ENCODE assay signal across 20 mouse cellular contexts in the genomic region with DNA sequence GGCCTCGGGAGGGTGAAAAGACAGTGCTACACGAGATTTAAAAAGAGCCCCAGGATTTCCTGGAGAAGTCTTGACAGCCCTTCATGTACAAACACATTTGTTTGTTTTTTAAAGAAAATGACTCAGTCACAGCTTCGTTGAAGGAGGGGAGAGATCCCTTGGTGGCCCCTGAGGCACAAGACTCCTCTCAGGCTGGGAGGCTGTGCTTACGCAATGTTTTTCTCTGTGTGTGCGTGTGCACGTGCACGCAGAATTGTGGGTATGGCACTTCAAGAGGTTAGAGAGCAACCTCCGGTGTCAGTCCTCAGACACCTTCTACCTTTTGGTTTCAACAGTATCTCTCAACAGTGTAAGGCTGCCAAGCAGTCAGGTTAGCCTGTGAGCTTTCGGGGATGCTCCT.
DNase-seq lines count a peak whose midpoint lies in the region; ATAC-seq and TF ChIP-seq lines count a peak whose summit lies in the region.
"Had no signal": no experiment of that assay in that cellular context is flagged by ENCODE, and none has a peak within 500 bp of the region (broad histone marks: within the 10 kb centered on the region; RNA-seq: fewer than 3 reads in every experiment).

No protein-coding gene starts in this region.

- DNase-seq in heart, embryonic 10.5 days (ENCODE audit: low spot score), result no peak
- no peak for DNase-seq in heart, postnatal 14 days
- peak; percentile 46 for DNase-seq in lung, embryonic 14.5 days
- DNase-seq in lung, postnatal 4 days, result no peak
- DNase-seq in frontal cortex, postnatal 25 days (ENCODE audit: low spot score in 2 of 2), result no peak
- DNase-seq in gastrocnemius, postnatal 25 days, result no peak
- DNase-seq: adrenal gland, postnatal 25 days; cerebellum, adult 11 months; cerebellum, postnatal 14 days; heart, adult 2 months; kidney, adult 8-10 months; kidney, postnatal 25 days; thymus, adult 2 months had no signal

- no peak overlapping the region for H3K4me3 ChIP-seq in heart, embryonic 10.5 days
- H3K4me3 ChIP-seq in lung, embryonic 14.5 days (ENCODE audit: low read depth, low read length), result no peak overlapping the region
- no peak overlapping the region for H3K4me3 ChIP-seq in intestine, postnatal 0 days (ENCODE audit: low read depth, low read length)
- H3K4me3 ChIP-seq in stomach, embryonic 16.5 days (replicated peaks; ENCODE audit: low read length), result no peak overlapping the region
- H3K4me3 ChIP-seq: heart, adult 2 months; hindbrain, embryonic 10.5 days; limb, embryonic 15.5 days; midbrain, embryonic 13.5 days; myocyte had no signal

- peak overlapping the region; percentile 17; the same call in 1 of the 2 replicates for H3K27ac ChIP-seq in heart, embryonic 10.5 days
- no peak overlapping the region for H3K27ac ChIP-seq in lung, embryonic 14.5 days (ENCODE audit: low read depth)
- no peak overlapping the region for H3K27ac ChIP-seq in intestine, postnatal 0 days (ENCODE audit: low read depth, low read length)
- H3K27ac ChIP-seq in stomach, embryonic 16.5 days (ENCODE audit: low read length), result peak overlapping the region; percentile 12; the same call in 1 of the 2 replicates
- H3K27ac ChIP-seq: heart, adult 2 months; hindbrain, embryonic 10.5 days; hindbrain, postnatal 0 days; limb, embryonic 15.5 days; midbrain, embryonic 13.5 days had no signal

- H3K36me3 ChIP-seq in heart, embryonic 10.5 days, result peaks cover 6% of the 10 kb centered on the region; the same call in 1 of the 2 replicates
- H3K36me3 ChIP-seq in lung, embryonic 14.5 days (ENCODE audit: insufficient read depth), result no peaks in the 10 kb centered on the region
- H3K36me3 ChIP-seq in intestine, postnatal 0 days (ENCODE audit: control insufficient read depth, insufficient read depth), result no peaks in the 10 kb centered on the region; the same call in 1 of the 2 replicates
- no peaks in the 10 kb centered on the region for H3K36me3 ChIP-seq in stomach, embryonic 16.5 days (ENCODE audit: control insufficient read depth, insufficient read depth, low read length)
- H3K36me3 ChIP-seq: hindbrain, embryonic 10.5 days; midbrain, embryonic 13.5 days had no signal

- H3K9me3 ChIP-seq in heart, embryonic 10.5 days, result no peaks in the 10 kb centered on the region
- H3K9me3 ChIP-seq in lung, embryonic 14.5 days (ENCODE audit: low read depth, low read length), result no peaks in the 10 kb centered on the region
- H3K9me3 ChIP-seq in intestine, postnatal 0 days (ENCODE audit: control insufficient read depth), result no peaks in the 10 kb centered on the region
- H3K9me3 ChIP-seq in stomach, embryonic 16.5 days (replicated peaks; ENCODE audit: control insufficient read depth, low read length), result no peaks in the 10 kb centered on the region
- H3K9me3 ChIP-seq: hindbrain, embryonic 10.5 days; limb, embryonic 15.5 days; midbrain, embryonic 13.5 days had no signal

- TF ChIP-seq CTCF in lung, embryonic 14.5 days (IDR thresholded peaks at IDR 0.05; ENCODE audit: low read depth), result no peak
- TF ChIP-seq CTCF in intestine, postnatal 0 days (IDR thresholded peaks at IDR 0.05; ENCODE audit: low read depth), result no peak

- intact Hi-C loops in heart, postnatal 14 days (cut with DNase I), result no loop called here

- 64% methylated on average over 9 of the region's 9 CpGs for WGBS in heart, embryonic 10.5 days
- WGBS in lung, embryonic 14.5 days, result 34% methylated on average over 9 of the region's 9 CpGs
- 32% methylated on average over 9 of the region's 9 CpGs for WGBS in intestine, postnatal 0 days
- 54% methylated on average over 9 of the region's 9 CpGs for WGBS in stomach, embryonic 16.5 days

- H3K4me2 ChIP-seq in lung, embryonic 14.5 days, result no peak overlapping the region
- H3K4me2 ChIP-seq in intestine, postnatal 0 days (replicated peaks; ENCODE audit: low read depth), result no peak overlapping the region
- H3K4me2 ChIP-seq in stomach, embryonic 16.5 days (ENCODE audit: low read depth, low read length), result no peak overlapping the region
- H3K4me2 ChIP-seq: limb, embryonic 15.5 days; midbrain, embryonic 13.5 days had no signal

- no peak overlapping the region for H3K9ac ChIP-seq in lung, embryonic 14.5 days
- no peak overlapping the region for H3K9ac ChIP-seq in intestine, postnatal 0 days (ENCODE audit: low read depth, low read length)
- no peak overlapping the region for H3K9ac ChIP-seq in stomach, embryonic 16.5 days (ENCODE audit: low read length)
- H3K9ac ChIP-seq: limb, embryonic 15.5 days; midbrain, embryonic 13.5 days had no signal

- no peaks in the 10 kb centered on the region for H3K27me3 ChIP-seq in heart, embryonic 10.5 days (ENCODE audit: insufficient read depth, poor library complexity, severe bottlenecking)
- H3K27me3 ChIP-seq in lung, embryonic 14.5 days (ENCODE audit: insufficient read depth, low read length), result no peaks in the 10 kb centered on the region
- H3K27me3 ChIP-seq in intestine, postnatal 0 days (replicated peaks; ENCODE audit: control insufficient read depth, insufficient read depth, low read length), result no peaks in the 10 kb centered on the region
- no peaks in the 10 kb centered on the region for H3K27me3 ChIP-seq in stomach, embryonic 16.5 days (ENCODE audit: control insufficient read depth, insufficient read depth, low read length)
- H3K27me3 ChIP-seq: limb, embryonic 15.5 days; midbrain, embryonic 13.5 days had no signal

- no peak for ATAC-seq in lung, embryonic 14.5 days (ENCODE audit: insufficient read depth)
- ATAC-seq in intestine, postnatal 0 days, result peak; percentile 55
- ATAC-seq in stomach, embryonic 16.5 days (ENCODE audit: insufficient read depth, low FRiP score), result no peak
- ATAC-seq: hindbrain, postnatal 0 days; midbrain, embryonic 13.5 days had no signal

- H3K4me1 ChIP-seq in heart, embryonic 10.5 days, result peaks cover 30% of the 10 kb centered on the region
- H3K4me1 ChIP-seq in lung, embryonic 14.5 days (ENCODE audit: insufficient read depth), result peaks cover 17% of the 10 kb centered on the region; the same call in 1 of the 2 replicates
- 0 out of 2 replicates have a peak, but pooled peaks cover 9% of the 10 kb centered on the region for H3K4me1 ChIP-seq in intestine, postnatal 0 days (replicated peaks; ENCODE audit: control insufficient read depth, insufficient read depth, low read length)
- peaks cover 22% of the 10 kb centered on the region for H3K4me1 ChIP-seq in stomach, embryonic 16.5 days (ENCODE audit: control insufficient read depth, insufficient read depth, low read length)

Comparison
In these comparisons a context has a peak if more than half of its experiments do, and no peak if none do; other contexts are left out.
1. H3K27ac ChIP-seq: peak in heart, embryonic 10.5 days (single experiment) and stomach, embryonic 16.5 days (single experiment); none in lung, embryonic 14.5 days (single experiment) and intestine, postnatal 0 days (single experiment).